Mouse (Mus musculus): Measurements from ENCODE around the gene Blnk. TPM values are rescaled to one million over a fixed set of nuclear protein-coding genes. Genes with fewer than 3 reads are reported as not detected.

The Blnk gene
- total RNA-seq, 1 experiment from 2014 or later = 17.2 TPM

DNA sequence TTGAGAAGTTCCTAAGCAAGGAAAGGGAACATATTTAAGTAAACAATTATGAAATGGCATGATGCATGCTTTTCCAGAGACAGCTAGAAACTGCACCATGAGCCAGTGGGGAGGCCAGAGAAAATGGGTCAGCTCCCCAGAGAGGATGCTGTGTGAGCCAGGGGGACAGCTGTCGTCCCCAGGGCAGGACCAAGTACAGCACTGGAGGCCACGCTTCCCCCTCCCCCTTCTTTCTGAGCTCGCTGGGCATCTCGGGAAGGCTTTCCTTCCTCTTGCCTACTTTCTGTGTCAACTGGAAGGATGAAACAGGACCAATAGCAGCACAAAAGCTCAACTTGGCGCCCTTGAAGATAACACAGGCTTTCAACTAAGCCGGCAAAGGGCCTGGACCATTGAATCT is 13.0 kb upstream of the Blnk start:
- ATAC-seq (replicated peaks; ENCODE audit: insufficient number of reproducible peaks, low FRiP score, low TSS enrichment, poor library complexity, severe bottlenecking) = no peak

DNA sequence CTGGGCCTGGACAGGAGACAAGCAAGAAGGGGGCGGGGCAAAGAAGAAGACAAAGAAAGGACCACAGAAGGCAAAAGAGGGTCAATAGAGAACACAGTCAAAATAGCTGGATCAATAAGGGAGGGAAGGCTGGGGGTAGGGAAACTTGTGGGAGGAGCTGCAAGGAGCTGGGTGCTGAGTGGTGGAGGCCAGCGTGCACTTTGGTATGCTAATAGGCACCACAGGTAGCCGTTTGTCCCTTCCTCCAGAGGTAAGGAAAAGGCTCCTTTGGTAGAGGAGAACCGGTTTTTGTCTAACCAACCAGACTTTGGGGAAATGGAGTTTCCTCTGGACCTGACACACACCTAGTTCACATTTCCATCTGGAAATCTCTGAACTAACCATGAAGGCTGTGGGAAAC is 12.3 kb upstream of the Blnk start:
- ATAC-seq (replicated peaks; ENCODE audit: insufficient number of reproducible peaks, low FRiP score, low TSS enrichment, poor library complexity, severe bottlenecking) = no peak

DNA sequence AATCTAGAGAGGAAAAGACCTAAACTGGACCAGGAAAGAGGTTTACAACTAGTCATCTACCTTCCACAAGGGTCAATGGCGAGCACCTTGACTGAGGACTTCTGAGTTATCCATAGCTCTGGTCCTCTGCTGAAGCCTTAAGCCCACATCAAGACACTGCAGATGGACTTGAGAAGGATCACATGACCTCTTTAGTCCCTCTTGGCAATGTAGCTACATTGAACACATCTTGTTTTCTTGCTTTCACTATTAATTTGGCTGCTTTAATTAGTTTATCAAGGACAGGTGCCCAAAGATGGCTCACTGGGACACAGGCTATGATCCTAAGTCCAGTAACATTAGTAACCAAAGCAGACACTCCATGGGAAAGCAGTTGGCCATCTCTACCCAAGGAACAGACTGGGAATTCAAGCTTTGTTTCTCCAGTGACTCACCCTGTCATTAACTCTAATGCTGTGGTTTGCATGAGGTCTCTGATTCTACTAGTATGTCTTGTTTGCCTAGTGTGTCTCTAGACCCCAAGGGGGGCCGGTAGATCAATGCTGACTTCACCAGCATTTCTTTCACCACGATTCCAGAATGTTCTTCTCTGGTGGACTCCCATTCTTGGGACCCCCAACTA is 9.5 kb upstream of the Blnk start:
- no peak for ATAC-seq (replicated peaks; ENCODE audit: insufficient number of reproducible peaks, low FRiP score, low TSS enrichment, poor library complexity, severe bottlenecking)

DNA sequence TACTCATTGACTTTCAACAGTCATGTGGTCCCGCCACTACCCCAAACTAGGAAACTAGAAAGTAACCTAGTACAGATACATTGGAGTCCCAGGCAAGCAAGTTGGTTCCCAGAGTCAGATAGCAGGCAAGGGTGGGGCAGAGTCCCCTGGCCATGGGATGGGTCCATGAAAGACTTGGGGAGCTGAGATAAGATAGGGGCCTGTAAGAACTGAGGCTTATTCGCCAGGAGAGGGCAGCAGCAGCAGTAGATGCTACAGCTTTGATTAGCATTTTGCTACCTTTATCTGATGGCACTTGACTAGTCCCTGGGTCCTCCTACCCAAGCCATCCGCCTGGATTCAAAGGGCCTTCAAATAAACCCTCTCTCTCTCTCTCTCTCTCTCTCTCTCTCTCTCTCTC is 5.2 kb upstream of the Blnk start:
- ATAC-seq (replicated peaks; ENCODE audit: insufficient number of reproducible peaks, low FRiP score, low TSS enrichment, poor library complexity, severe bottlenecking) = no peak

DNA sequence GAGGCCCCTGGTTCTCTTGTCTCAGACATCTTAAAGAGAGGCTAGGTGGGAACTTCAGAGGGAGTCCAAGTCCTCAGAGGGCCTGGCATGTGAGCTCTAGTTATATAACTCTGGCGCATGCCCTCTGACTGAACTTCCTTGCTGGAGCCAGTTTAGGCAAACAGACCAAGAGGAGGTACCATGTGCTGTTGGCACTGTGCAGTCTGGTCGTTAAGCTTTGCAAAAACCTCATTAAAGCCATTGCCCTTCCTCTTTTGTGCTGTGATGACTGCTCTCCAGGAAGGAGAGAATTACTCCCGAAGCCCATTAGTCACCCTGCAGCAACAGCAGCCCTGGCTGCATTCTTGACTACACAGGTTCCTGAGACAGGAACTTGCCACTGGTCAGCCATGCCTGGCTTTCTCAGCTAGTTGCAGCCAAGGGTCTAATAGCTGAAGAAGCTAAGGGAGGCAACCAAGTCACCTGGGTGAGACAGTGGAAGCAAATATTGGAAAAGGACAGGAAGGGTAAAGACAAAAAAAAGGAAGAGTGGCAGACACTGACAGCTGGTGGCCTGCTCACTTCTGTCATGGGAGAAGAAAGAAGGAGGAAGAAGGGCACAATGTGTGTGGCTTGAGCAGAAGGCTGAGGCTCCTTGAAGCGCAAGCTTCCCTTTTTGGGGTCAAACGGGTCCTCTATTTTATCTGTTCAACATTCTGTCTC is 4.3 kb upstream of the Blnk start:
- ATAC-seq (replicated peaks; ENCODE audit: insufficient number of reproducible peaks, low FRiP score, low TSS enrichment, poor library complexity, severe bottlenecking) = no peak

DNA sequence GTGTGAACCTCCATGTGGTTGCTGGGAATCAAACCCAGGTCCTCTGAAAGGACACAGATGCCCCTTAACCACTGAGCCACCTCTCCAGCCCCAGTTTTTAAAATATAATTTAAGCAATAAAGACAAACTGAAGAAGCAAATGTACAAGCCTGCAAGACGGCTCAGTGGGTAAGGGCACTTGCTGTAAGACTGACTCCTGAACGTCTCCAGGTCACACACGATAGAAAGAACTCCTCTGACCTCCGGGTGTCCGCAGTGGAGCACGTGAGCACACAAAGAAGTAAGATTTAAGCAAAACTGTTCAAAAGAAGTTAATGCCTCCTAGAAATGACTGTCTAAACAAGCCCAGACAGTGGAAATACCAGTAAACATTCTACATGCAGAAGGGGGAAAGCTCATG is 2.4 kb upstream of the Blnk start:
- ATAC-seq (replicated peaks; ENCODE audit: insufficient number of reproducible peaks, low FRiP score, low TSS enrichment, poor library complexity, severe bottlenecking) = no peak

DNA sequence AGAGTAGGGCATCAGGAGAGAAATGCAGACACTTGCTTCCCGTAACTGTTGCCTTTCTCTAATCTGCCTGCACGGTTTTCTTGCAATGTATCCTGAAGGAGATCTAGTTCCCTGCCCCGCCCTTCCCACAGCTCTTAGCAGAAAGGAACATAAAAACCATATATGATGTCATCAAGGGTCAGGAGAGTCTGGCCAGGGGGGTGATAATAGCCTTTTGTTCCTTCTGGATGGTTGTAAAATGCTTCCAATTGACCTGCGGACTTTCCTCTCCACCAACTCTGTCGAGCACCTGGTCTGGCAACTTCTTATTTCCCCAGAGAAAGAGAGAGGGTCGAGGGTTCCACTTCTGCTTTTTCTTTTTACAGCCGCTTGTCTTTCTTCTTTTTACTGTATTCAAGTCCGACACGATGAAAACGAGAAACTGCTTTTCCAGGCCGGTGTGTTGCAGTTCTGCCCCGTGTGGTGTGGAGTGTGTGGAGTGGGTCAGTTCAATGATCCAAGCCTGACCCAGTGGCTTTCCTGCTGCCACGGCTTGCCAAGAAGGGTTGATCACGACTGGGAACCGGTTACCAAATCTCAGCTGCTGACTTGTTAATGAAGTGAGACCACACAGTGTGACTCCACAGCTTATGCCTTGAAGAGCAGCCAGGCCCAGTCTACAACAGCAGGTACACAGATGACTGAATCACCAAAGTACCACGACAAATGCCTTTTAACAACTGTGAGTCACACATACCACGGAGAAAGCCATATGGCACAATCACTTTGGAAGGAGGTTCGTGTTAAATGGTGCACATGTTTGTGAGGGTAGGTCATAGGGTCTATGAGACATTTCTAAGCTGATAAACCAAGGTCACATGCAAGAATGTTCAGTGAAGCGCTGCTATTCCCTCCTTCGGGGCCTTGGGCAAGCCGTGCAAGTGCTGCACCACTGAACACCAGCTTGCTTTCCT is 1.4 kb upstream of the Blnk start:
- ATAC-seq (replicated peaks; ENCODE audit: insufficient number of reproducible peaks, low FRiP score, low TSS enrichment, poor library complexity, severe bottlenecking) = no peak

DNA sequence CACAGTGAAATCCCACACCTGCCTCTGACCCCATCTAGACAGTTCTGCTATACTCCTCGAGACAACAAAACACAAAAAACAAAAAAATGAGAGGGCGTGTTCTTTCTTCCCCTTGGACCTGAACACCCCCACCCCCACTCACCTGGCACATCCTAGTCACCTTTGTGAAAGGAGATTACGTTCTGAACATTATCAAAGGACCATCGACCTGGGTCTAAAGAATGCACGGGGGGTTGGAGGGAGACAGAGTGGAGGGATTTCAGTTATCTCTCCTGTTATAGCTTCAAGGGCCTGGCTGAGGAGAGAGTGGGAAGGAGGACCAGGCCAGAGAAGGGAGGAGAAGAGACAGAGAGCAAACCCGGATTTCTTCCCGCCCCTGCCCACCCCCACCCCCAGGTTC is 576 bp upstream of the Blnk start:
- no peak for ATAC-seq (replicated peaks; ENCODE audit: insufficient number of reproducible peaks, low FRiP score, low TSS enrichment, poor library complexity, severe bottlenecking)

DNA sequence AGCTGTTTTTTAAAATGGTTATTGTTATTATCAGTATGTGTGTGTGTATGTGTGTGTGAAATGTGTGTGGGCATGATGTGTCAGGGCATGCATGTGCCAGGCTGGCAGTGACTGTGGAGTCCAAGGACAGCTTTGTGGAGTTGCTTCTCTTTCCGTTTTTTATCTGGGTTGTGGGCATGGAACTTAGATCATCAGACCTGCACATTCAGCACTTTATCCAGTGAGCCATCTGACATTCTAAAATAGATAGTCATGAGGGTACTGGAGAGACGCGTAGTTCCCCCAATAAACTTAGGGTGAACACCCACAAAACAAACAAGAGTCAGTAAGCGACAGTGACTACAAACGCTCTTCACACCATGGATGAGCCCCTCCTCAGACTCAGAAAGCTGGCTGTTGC is 979 bp downstream of the Blnk start:
- no peak for ATAC-seq (replicated peaks; ENCODE audit: insufficient number of reproducible peaks, low FRiP score, low TSS enrichment, poor library complexity, severe bottlenecking)

DNA sequence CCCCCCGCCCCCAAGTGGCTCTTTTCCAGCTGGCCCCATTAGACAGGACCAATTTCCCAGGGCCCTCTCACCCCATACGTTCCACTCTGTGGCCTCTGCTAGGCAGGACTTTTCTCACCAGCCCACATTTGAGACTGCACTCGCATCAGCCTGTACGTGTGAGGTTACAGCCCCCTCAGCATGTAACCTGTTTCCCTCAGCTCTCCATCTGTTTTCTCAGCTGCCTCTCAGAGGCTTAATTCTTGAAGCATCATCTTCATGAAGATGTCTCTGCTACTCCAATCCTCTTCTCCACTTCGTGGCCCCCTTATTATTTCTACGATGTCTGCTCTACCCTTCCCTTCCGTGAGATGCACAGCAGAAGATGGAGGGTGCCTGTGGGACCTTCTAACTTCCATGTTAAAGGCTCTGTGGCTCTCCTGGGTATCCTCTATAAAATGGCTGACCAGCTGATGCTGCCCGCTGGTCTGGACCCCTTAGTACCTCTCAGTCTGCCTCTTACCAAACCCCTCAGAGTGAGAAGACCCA is 1.8 kb downstream of the Blnk start:
- ATAC-seq (replicated peaks; ENCODE audit: insufficient number of reproducible peaks, low FRiP score, low TSS enrichment, poor library complexity, severe bottlenecking) = no peak

DNA sequence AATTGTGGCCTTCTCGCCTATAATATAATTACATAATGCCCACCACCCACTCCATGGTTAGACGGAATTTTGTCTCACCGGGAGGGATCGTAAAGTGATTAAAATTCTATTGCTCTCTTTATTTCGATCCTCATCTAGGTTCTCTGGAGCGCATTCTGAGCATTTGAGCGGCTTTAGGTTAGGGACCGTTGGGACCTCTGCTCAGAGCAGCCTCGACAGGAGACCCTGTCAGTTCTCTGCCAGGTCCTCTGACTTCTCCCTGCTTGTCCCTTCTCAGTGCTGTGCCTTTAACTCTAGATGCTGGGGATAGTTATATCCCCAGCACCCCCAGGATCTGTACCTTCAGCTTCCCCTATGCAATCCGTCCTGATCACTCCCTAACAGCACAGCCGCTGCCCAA is 2.2 kb downstream of the Blnk start:
- ATAC-seq (replicated peaks; ENCODE audit: insufficient number of reproducible peaks, low FRiP score, low TSS enrichment, poor library complexity, severe bottlenecking) = no peak

DNA sequence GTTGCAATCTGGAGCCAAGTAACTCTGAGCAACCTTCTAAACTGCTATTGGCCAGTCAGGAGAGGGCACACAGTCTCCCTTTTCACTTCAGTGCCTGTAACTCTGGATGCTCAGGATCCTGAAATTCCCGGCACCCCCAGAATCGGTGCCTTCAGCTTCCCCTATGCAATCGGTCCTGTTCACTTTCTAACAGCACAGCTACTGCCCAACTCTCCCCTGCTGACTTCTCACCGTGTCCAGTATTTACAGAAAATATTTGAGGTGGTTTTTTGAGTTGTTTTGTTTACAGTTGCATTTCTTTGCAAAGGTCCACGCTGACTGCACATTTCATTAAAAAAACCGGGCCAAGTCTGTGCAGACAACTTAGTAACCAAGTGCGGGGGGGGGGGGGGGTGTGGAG is 2.7 kb downstream of the Blnk start:
- ATAC-seq (replicated peaks; ENCODE audit: insufficient number of reproducible peaks, low FRiP score, low TSS enrichment, poor library complexity, severe bottlenecking) = no peak

DNA sequence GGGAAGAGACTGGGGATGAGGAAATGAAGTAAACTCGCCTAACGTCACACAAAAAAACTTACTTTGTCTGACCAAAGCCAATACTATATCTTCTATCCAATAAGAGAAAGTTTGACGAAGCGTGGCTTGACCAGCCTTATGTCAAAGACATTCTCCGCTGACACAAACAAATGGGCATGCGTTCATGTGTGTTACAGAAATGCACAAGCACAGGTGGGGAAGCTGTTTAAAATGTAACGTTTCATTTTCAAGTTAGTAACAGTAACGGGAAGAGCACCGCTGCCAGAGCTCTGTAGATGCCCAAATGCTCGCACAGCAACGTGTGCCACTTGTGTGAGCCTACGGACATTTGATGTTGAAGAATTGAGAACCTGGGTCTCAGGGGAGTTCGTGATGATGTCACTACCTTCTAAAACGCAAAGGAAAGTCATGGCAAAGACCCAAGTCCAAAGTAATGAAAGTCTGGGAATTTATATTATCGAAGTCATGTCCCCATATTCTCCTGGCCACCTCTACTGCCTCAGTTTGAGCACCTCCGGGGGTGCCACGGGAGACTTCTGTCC is 3.5 kb downstream of the Blnk start:
- ATAC-seq (replicated peaks; ENCODE audit: insufficient number of reproducible peaks, low FRiP score, low TSS enrichment, poor library complexity, severe bottlenecking) = no peak

DNA sequence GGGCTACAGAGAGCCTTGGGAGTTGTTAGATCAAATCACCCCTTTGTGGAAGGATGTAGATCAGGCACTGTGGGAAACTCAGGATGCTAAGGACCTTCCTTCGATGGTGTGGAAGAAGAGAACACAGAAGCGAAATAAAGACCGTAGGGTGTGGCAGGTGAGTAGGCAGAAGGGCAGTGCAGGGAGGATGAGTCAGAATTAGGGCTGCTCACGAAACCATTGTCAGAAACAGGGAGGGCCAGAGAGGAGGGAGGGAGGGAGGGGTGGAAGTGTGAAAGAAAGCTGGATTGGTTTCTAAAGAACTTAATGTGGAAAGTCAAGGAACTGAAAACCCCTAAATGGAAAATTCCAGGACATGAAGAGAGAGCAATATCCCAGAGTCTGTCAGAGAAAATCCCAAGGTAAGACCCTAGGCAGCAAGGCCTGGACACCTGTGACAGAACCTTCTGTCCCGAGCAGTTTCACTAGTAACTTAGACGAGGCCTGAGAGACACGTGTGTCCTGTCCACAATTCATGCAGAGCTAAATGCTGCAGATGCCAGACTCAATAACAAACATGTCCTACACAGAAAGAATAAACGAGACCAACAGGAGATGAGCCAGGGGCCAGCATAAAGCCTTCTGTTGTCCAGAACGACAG is 4.3 kb downstream of the Blnk start:
- no peak for ATAC-seq (replicated peaks; ENCODE audit: insufficient number of reproducible peaks, low FRiP score, low TSS enrichment, poor library complexity, severe bottlenecking)

DNA sequence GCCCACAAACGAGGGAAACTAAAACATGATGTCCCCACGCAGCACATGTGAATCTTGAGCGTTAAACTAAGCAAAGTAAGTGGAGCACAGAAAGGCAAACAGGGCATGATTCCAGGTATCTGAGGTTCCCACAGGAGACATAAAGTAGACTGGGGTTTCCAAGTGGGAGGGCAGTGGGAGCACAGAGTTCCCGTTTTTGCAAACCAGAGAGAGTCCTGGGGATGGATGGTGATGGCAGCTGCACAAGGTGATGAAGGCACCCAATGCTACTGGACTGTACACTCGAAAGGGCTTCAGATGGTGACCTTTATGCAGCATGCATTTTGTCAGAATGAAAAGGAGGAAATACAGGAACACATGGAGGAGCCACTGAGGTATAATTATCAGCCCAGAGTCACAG is 5.5 kb downstream of the Blnk start:
- ATAC-seq (replicated peaks; ENCODE audit: insufficient number of reproducible peaks, low FRiP score, low TSS enrichment, poor library complexity, severe bottlenecking) = no peak

DNA sequence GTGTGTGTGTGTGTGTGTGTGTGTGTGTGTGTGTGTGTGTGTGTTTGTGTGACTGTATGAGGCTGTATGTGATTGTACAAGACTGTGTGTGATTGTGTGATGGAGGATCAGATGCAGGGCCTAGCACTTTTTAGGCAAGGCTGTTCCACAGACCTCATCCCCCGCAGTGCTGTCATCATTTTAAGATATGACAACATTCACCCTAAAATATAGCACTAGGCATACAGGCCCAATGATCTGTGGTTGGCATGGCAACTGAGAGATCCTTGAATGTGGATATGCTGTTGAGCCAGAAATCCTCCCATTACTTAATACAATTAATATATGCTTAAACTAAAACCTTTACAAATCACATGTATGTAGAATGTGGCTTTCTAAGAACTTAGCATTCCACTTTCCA is 9.8 kb downstream of the Blnk start:
- no peak for ATAC-seq (replicated peaks; ENCODE audit: insufficient number of reproducible peaks, low FRiP score, low TSS enrichment, poor library complexity, severe bottlenecking)

DNA sequence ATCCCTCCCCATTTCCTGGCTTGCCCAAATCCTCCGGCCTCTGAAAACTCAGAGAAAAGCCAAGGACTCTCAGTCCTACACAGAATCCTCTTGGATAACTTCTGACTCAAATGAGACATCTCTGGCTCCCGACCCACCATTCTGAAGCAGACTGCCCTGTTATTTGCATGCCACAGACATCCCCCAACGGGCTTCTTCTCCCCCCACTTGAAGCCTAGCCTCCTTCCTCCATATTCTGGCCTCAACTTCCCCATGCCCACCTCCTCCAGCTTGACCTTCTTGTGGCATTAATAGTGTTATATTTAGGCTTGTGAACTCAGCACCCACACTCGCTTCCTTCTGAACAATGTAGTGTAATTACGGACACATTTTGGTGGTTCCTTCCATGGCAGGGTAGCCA is 13.7 kb downstream of the Blnk start:
- ATAC-seq (replicated peaks; ENCODE audit: insufficient number of reproducible peaks, low FRiP score, low TSS enrichment, poor library complexity, severe bottlenecking) = no peak

DNA sequence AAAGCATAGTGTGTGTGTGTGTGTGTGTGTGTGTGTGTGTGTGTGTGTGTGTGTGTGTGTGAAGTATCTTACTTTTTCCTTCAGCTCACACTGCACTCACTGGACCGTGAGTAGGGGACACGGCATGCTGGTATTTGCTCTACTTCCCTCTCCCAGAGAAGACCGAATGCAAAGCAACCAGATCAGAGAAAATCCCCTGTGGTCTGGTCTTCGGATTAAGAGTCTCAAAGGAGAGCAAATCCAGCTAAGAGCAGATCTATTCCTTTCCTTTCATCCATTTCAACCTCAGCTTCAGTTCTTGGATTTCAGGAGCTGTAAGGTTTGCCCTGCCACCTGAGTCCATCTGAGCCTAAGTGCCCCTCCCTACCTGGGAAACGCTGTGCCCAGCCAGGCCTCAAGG is 16.3 kb downstream of the Blnk start:
- no peak for ATAC-seq (replicated peaks; ENCODE audit: insufficient number of reproducible peaks, low FRiP score, low TSS enrichment, poor library complexity, severe bottlenecking)

Measured in monocyte, adult 5-6 weeks (primary cell).